Mouse (Mus musculus) heart, embryonic 11.5 days (tissue): ENCODE measurements around the gene Zfp949. TPM values are rescaled to one million over a fixed set of nuclear protein-coding genes. Genes with fewer than 3 reads are reported as not detected.

Source experiments
- ATAC-seq: fragments of 200-750 bp; cut with Nextera tagmentation; replicated peaks from 2 replicates; pipeline ENCODE4 v1.8.0; 2017; ENCODE audit warnings: moderate library complexity; ENCODE audit not compliant: insufficient number of reproducible peaks, low FRiP score, low TSS enrichment
- H3K27ac ChIP-seq: fragments of 300-500 bp; sonication (generic); 2 replicates; pipeline ENCODE4 v1.5.1; 2014; ENCODE audit warnings: mild to moderate bottlenecking, low read depth, low read length
- H3K27me3 ChIP-seq: fragments of 300-500 bp; sonication (generic); 2 replicates; pipeline ENCODE4 v1.6.1; 2014; ENCODE audit warnings: mild to moderate bottlenecking, low read length, mixed read lengths; ENCODE audit not compliant: control insufficient read depth, insufficient read depth
- H3K36me3 ChIP-seq: fragments of 300-500 bp; sonication (generic); 2 replicates; pipeline ENCODE4 v1.6.1; 2014; ENCODE audit warnings: mild to moderate bottlenecking, low read length, moderate library complexity, mixed read lengths; ENCODE audit not compliant: control insufficient read depth, insufficient read depth
- H3K4me1 ChIP-seq: fragments of 300-500 bp; sonication (generic); 2 replicates; pipeline ENCODE4 v1.6.1; 2014; ENCODE audit warnings: low read length; ENCODE audit not compliant: control insufficient read depth, insufficient read depth
- H3K4me2 ChIP-seq: fragments of 300-500 bp; sonication (generic); 2 replicates; pipeline ENCODE4 v1.6.1; 2014; ENCODE audit warnings: mild to moderate bottlenecking, moderate library complexity
- H3K4me3 ChIP-seq: fragments of 300-500 bp; sonication (generic); 2 replicates; pipeline ENCODE4 v1.5.1; 2014; ENCODE audit warnings: low read depth, low read length
- H3K9ac ChIP-seq: fragments of 300-500 bp; sonication (generic); 2 replicates; pipeline ENCODE4 v1.6.1; 2014; ENCODE audit warnings: mild to moderate bottlenecking, low read depth, low read length, moderate library complexity
- H3K9me3 ChIP-seq: fragments of 300-500 bp; sonication (generic); replicated peaks from 2 replicates; pipeline ENCODE4 v1.6.1; 2016; ENCODE audit warnings: low read length; ENCODE audit not compliant: control insufficient read depth
- WGBS: fragments of 180-500 bp; shearing (Covaris S2); extraction: QIAGEN DNeasy Blood & Tissue Kit; methylation state at CpG from one replicate; pipeline ENCODE4 v1.1.7; 2014; ENCODE audit not compliant: insufficient replicate concordance; 5-methylcytosine and 5-hydroxymethylcytosine counted together
- polyA plus RNA-seq: library from polyadenylated mRNA; unstranded; fragments of >200 nt; fragmentation: Nextera tagmentation; extraction: Ambion mirVana; gene quantifications from 2 replicates; pipeline ENCODE4 v1.2.1, GENCODE M21; 2014

Zfp949 gene
- polyA plus RNA-seq = 5.9 and 7.8 TPM in 2 replicates

- Histone ChIP-seq H3K4me1 (no peaks in the 10 kb centered on the region), H3K9me3 (no peaks in the 10 kb centered on the region), H3K9ac (peak within 1 kb of the TSS; percentile 75), H3K27ac (peak within 1 kb of the TSS; percentile 47), H3K36me3 (no peaks in the 10 kb centered on the region), H3K27me3 (no peaks in the 10 kb centered on the region), H3K4me3 (peak within 1 kb of the TSS; percentile 64), H3K4me2 (peak within 1 kb of the TSS; percentile 61)
- ATAC-seq = peak; percentile 90
- under 1% methylated on average over 30 of the region's 30 CpGs for WGBS
These were observed at the start of gene Zfp949 for GRCm38 (mm10) chr9:88547851-88548613. Gene Zfp949, plus strand, starts transcription at chr9:88548020.

GRCm38 (mm10) chr9:88500112-88500511, 47.7 kb upstream of the Zfp949 start:
- no peak overlapping the region for H3K4me3 ChIP-seq
- no peak overlapping the region for H3K27ac ChIP-seq
- 69% methylated on average over 2 of the region's 2 CpGs for WGBS
- H3K4me2 ChIP-seq = no peak overlapping the region
- no peaks in the 10 kb centered on the region for H3K36me3 ChIP-seq
- ATAC-seq = no peak
- no peaks in the 10 kb centered on the region for H3K9me3 ChIP-seq
- no peak overlapping the region for H3K9ac ChIP-seq
- no peaks in the 10 kb centered on the region for H3K27me3 ChIP-seq
- no peaks in the 10 kb centered on the region for H3K4me1 ChIP-seq

GRCm38 (mm10) chr9:88501846-88502245, 46.0 kb upstream of the Zfp949 start:
- whole genome bisulfite sequencing = 83% methylated on average over 6 of the region's 6 CpGs
- ATAC-seq = no peak
- H3K4me2 ChIP-seq = no peak overlapping the region

GRCm38 (mm10) chr9:88515546-88515945, 32.3 kb upstream of the Zfp949 start:
- Histone ChIP-seq H3K4me3 (no peak overlapping the region), H3K9ac (no peak overlapping the region), H3K4me1 (peaks cover 3% of the 10 kb centered on the region), H3K27ac (no peak overlapping the region), H3K36me3 (peaks cover 6% of the 10 kb centered on the region), H3K27me3 (no peaks in the 10 kb centered on the region), H3K4me2 (no peak overlapping the region), H3K9me3 (no peaks in the 10 kb centered on the region)
- ATAC-seq = no peak
- WGBS = 78% methylated on average over 1 of the region's 1 CpGs

More at GRCm38 (mm10) chr9:88501846-88502245, 46.0 kb upstream of the Zfp949 start:
- Histone ChIP-seq H3K9me3 (no peaks in the 10 kb centered on the region), H3K27ac (no peak overlapping the region), H3K9ac (no peak overlapping the region), H3K36me3 (no peaks in the 10 kb centered on the region), H3K27me3 (no peaks in the 10 kb centered on the region), H3K4me1 (no peaks in the 10 kb centered on the region), H3K4me3 (no peak overlapping the region)

GRCm38 (mm10) chr9:88516361-88516995, 31.3 kb upstream of the Zfp949 start:
- Histone ChIP-seq H3K9me3 (no peaks in the 10 kb centered on the region), H3K4me3 (no peak overlapping the region), H3K27ac (no peak overlapping the region), H3K36me3 (peaks cover 8% of the 10 kb centered on the region), H3K4me2 (no peak overlapping the region), H3K27me3 (no peaks in the 10 kb centered on the region), H3K9ac (no peak overlapping the region), H3K4me1 (peaks cover 11% of the 10 kb centered on the region)
- 74% methylated on average over 3 of the region's 3 CpGs for WGBS
- ATAC-seq = no peak

- Histone ChIP-seq H3K4me2 (no peak overlapping the region), H3K36me3 (peaks cover 8% of the 10 kb centered on the region), H3K27me3 (no peaks in the 10 kb centered on the region), H3K27ac (no peak overlapping the region), H3K4me1 (peaks cover 11% of the 10 kb centered on the region), H3K9ac (no peak overlapping the region), H3K9me3 (no peaks in the 10 kb centered on the region), H3K4me3 (no peak overlapping the region)
- ATAC-seq = no peak
These were observed 28.3 kb upstream of the Zfp949 start for GRCm38 (mm10) chr9:88519390-88520121.

GRCm38 (mm10) chr9:88520122-88520848, 27.5 kb upstream of the Zfp949 start:
- H3K9me3 ChIP-seq = no peaks in the 10 kb centered on the region
- H3K4me3 ChIP-seq = peak overlapping the region; percentile 60
- H3K4me2 ChIP-seq = peak overlapping the region; percentile 94
- no peak overlapping the region for H3K27ac ChIP-seq
- 22% methylated on average over 2 of the region's 2 CpGs for WGBS
- H3K27me3 ChIP-seq = no peaks in the 10 kb centered on the region
- no peak overlapping the region for H3K9ac ChIP-seq
- H3K4me1 ChIP-seq = peaks cover 11% of the 10 kb centered on the region
- H3K36me3 ChIP-seq = peaks cover 8% of the 10 kb centered on the region
- no peak for ATAC-seq

GRCm38 (mm10) chr9:88520849-88521483, 26.9 kb upstream of the Zfp949 start:
- no peak for ATAC-seq
- WGBS = 29% methylated on average over 4 of the region's 4 CpGs
- H3K9ac ChIP-seq = peak overlapping the region; percentile 89; the same call in 1 of the 2 replicates

More at GRCm38 (mm10) chr9:88520849-88521483, 26.9 kb upstream of the Zfp949 start:
- peaks cover 11% of the 10 kb centered on the region for H3K4me1 ChIP-seq
- no peaks in the 10 kb centered on the region for H3K9me3 ChIP-seq
- H3K27ac ChIP-seq = no peak overlapping the region
- H3K4me2 ChIP-seq = peak overlapping the region; percentile 94
- no peaks in the 10 kb centered on the region for H3K27me3 ChIP-seq
- H3K4me3 ChIP-seq = peak overlapping the region; percentile 60
- peaks cover 8% of the 10 kb centered on the region for H3K36me3 ChIP-seq
